Mouse (Mus musculus) G1E (cell line): ENCODE measurements around the gene Bbs5.

ENCODE experiments used
- CTCF ChIP-seq: IDR thresholded peaks from 2 replicates; pipeline ENCODE4 v1.5.1; 2012; ENCODE audit warnings: low read depth, low read length, inconsistent platforms, mixed read lengths
- GATA1 ChIP-seq: IDR thresholded peaks from 2 replicates; pipeline ENCODE4 v1.6.1; 2012; ENCODE audit warnings: borderline replicate concordance, low read length, inconsistent platforms, mixed read lengths
- GATA2 ChIP-seq: IDR thresholded peaks from 2 replicates; pipeline ENCODE4 v1.6.1; 2012; ENCODE audit warnings: low read depth, low read length, inconsistent platforms, borderline replicate concordance
- POLR2AphosphoS5 ChIP-seq: IDR thresholded peaks from 2 replicates; pipeline ENCODE4 v1.6.1; 2012; ENCODE audit warnings: low read depth, low read length, inconsistent platforms; ENCODE audit not compliant: insufficient replicate concordance
- TAL1 ChIP-seq: conservative IDR thresholded peaks from 2 replicates; pipeline ENCODE4 v1.6.1; 2012; ENCODE audit warnings: low read depth, low read length, inconsistent platforms, mixed read lengths

GRCm38 (mm10) chr2:69668414-69668813 is 21.4 kb downstream of the Bbs5 start:
- TF ChIP-seq CTCF (no peak), TAL1 (no peak), GATA1 (no peak), POLR2AphosphoS5 (no peak), GATA2 (no peak)
